Mouse (Mus musculus) intestine, postnatal 0 days (tissue): ENCODE results near the gene Egfem1. TPM values are rescaled to one million over a fixed set of nuclear protein-coding genes. Genes with fewer than 3 reads are reported as not detected.

Experiments
- ATAC-seq: fragments of 200-750 bp; cut with Nextera tagmentation; 2 replicates; pipeline ENCODE4 v1.8.0; 2017; ENCODE audit warnings: mild to moderate bottlenecking, moderate TSS enrichment, moderate library complexity
- H3K27ac ChIP-seq: fragments of 300-500 bp; sonication (generic); 2 replicates; pipeline ENCODE4 v1.5.1; 2014; ENCODE audit warnings: mild to moderate bottlenecking, low read depth, low read length, moderate library complexity
- H3K27me3 ChIP-seq: fragments of 300-500 bp; sonication (generic); replicated peaks from 2 replicates; pipeline ENCODE4 v1.6.1; 2014; ENCODE audit warnings: low read length, mixed read lengths; ENCODE audit not compliant: control insufficient read depth, insufficient read depth
- H3K36me3 ChIP-seq: fragments of 300-500 bp; sonication (generic); 2 replicates; pipeline ENCODE4 v1.6.1; 2014; ENCODE audit warnings: mild to moderate bottlenecking, moderate library complexity; ENCODE audit not compliant: control insufficient read depth, insufficient read depth
- H3K4me1 ChIP-seq: fragments of 300-500 bp; sonication (generic); replicated peaks from 2 replicates; pipeline ENCODE4 v1.6.1; 2014; ENCODE audit warnings: antibody characterized with exemption, low read length, mixed read lengths; ENCODE audit not compliant: control insufficient read depth, insufficient read depth
- H3K4me2 ChIP-seq: fragments of 300-500 bp; sonication (generic); replicated peaks from 2 replicates; pipeline ENCODE4 v1.6.1; 2014; ENCODE audit warnings: low read depth, mild to moderate bottlenecking, moderate library complexity
- H3K4me3 ChIP-seq: fragments of 300-500 bp; sonication (generic); 2 replicates; pipeline ENCODE4 v1.5.1; 2014; ENCODE audit warnings: low read depth, low read length
- H3K9ac ChIP-seq: fragments of 300-500 bp; sonication (generic); 2 replicates; pipeline ENCODE4 v1.6.1; 2014; ENCODE audit warnings: mild to moderate bottlenecking, low read depth, low read length
- H3K9me3 ChIP-seq: fragments of 300-500 bp; sonication (generic); 2 replicates; pipeline ENCODE4 v1.6.1; 2016; ENCODE audit warnings: mixed run types; ENCODE audit not compliant: control insufficient read depth
- CTCF ChIP-seq: sonication (generic); IDR thresholded peaks from 2 replicates; pipeline ENCODE4 v1.5.1; 2016; ENCODE audit warnings: low read depth, mild to moderate bottlenecking, control low read depth, antibody characterized with exemption, moderate library complexity
- WGBS: fragments of 180-500 bp; shearing (Covaris S2); extraction: QIAGEN DNeasy Blood & Tissue Kit; methylation state at CpG from one replicate; pipeline ENCODE4 v1.1.7; 2014; 5-methylcytosine and 5-hydroxymethylcytosine counted together
- polyA plus RNA-seq: library from polyadenylated mRNA; unstranded; fragments of >200 nt; fragmentation: Nextera tagmentation; extraction: Ambion mirVana; gene quantifications from 2 replicates; pipeline ENCODE4 v1.2.1, GENCODE M21; 2015

Gene Egfem1
- polyA plus RNA-seq, 1 experiment from 2014 or later = 0.63 TPM

DNA sequence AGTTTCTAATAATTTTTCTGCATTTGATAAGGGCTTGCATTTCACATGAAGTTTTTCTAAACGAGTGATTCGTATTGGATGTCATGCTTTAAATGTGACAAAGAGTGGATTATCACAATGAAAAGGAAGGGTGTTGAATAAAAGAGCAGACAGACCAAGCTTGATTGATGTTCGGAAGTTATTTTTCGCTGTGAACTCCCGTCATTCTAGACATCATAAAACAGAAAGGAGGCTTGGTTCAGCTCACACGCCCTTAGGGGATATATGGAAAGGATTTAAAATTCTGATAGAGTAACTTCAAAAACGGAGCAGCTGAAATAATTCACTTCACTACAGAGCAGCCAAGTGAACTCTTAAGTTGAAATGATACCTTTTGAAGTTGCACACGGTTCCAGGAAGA lies 285.1 kb downstream of the Egfem1 start:
- no peak overlapping the region for H3K9ac ChIP-seq
- H3K4me3 ChIP-seq = no peak overlapping the region
- H3K9me3 ChIP-seq = no peaks in the 10 kb centered on the region
- H3K4me1 ChIP-seq = no peaks in the 10 kb centered on the region
- no peaks in the 10 kb centered on the region for H3K27me3 ChIP-seq
- H3K36me3 ChIP-seq = no peaks in the 10 kb centered on the region
- no peak for ATAC-seq
- no peak overlapping the region for H3K27ac ChIP-seq
- 75% methylated on average over 8 of the region's 8 CpGs for WGBS
- no peak for TF ChIP-seq CTCF
- no peak overlapping the region for H3K4me2 ChIP-seq

DNA sequence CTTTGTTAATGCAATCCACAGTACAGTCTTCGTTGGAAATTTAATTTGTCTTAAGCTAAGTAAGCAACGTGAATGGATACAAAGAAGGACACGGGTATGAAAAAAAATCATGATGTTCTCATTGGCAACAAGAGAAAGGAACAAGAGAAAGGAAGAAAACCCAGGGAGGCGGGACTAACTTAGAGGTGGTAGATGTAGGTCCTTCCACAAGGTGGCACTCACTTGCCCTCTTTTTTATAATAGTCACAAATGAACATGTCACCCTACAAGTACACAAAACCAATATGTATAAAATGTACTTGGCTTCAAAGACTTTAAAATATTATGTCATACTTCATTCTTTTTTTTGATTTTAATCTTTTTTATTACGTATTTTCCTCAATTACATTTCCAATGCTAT lies 288.7 kb downstream of the Egfem1 start:
- Histone ChIP-seq H3K4me1 (no peaks in the 10 kb centered on the region), H3K27ac (no peak overlapping the region), H3K9ac (no peak overlapping the region), H3K4me3 (no peak overlapping the region), H3K27me3 (no peaks in the 10 kb centered on the region), H3K4me2 (no peak overlapping the region), H3K36me3 (no peaks in the 10 kb centered on the region), H3K9me3 (no peaks in the 10 kb centered on the region)
- TF ChIP-seq CTCF = no peak
- no peak for ATAC-seq
- 66% methylated on average over 5 of the region's 5 CpGs for WGBS

DNA sequence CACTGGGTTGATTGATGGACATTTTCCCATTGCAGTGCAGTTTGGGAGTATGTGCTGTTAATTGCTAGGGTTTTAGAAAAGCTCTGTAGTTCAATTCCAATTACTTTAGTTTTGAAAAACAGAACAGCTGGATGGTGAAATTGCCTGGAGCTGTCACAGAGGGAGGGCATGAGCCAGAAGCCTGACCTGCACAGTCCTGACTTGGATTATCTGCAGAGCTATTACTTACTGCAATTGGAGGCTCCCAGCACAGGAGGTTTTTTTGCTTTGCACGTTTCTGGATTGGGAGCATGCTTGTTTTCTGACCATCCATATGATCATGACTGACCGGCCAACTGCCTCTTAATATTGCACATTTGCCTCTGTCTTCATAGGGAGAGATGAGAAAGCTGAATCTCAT lies 299.4 kb downstream of the Egfem1 start:
- no peak overlapping the region for H3K4me3 ChIP-seq
- no peak for TF ChIP-seq CTCF
- no peak overlapping the region for H3K27ac ChIP-seq
- no peak for ATAC-seq
- WGBS = 62% methylated on average over 2 of the region's 2 CpGs
- H3K4me2 ChIP-seq = no peak overlapping the region
- H3K9me3 ChIP-seq = no peaks in the 10 kb centered on the region
- H3K27me3 ChIP-seq = no peaks in the 10 kb centered on the region
- no peaks in the 10 kb centered on the region for H3K36me3 ChIP-seq
- no peak overlapping the region for H3K9ac ChIP-seq
- H3K4me1 ChIP-seq = no peaks in the 10 kb centered on the region

DNA sequence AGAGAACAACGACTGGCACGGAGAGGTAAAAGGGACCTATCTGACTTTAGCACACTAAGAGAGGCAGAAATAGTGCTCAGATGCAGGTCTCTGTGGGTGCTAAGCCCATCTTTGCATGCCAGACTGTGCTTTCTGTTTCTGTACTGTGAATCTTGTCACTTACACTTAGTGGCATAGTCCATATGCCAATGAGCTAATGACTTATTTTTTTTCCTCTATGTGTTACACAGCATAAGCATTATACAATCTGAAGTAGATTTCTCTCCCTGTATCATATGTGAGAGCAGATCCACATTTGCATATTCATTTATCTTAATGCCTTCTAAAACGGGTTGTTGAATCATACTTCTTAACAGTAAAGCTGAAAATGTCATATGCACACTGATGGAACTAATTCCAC lies 317.2 kb downstream of the Egfem1 start:
- TF ChIP-seq CTCF = no peak
- no peak for ATAC-seq
- Histone ChIP-seq H3K27me3 (no peaks in the 10 kb centered on the region), H3K4me3 (no peak overlapping the region), H3K9me3 (no peaks in the 10 kb centered on the region), H3K4me1 (no peaks in the 10 kb centered on the region), H3K4me2 (no peak overlapping the region), H3K36me3 (no peaks in the 10 kb centered on the region), H3K9ac (no peak overlapping the region), H3K27ac (no peak overlapping the region)
- 68% methylated on average over 3 of the region's 3 CpGs for WGBS

DNA sequence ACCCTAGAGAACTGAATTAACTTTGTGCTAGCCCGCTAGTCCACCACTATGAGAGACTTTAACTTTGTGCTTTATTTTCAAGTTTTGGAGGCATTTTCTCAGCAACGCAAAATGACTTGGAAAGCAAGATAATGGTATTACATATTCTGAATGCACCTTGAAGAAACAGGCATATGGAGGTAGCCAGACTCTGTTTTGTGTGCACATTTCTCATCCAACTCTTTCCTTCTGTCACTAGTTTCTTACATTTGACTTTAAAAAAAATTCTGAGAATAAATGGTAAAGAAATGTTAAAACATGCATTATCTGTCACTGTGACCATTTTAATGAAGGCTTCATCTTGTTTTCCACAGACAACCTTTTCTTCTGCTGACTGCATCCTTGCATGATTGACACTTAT lies 339.8 kb downstream of the Egfem1 start:
- no peak for TF ChIP-seq CTCF
- Histone ChIP-seq H3K4me1 (no peaks in the 10 kb centered on the region), H3K27me3 (no peaks in the 10 kb centered on the region), H3K4me2 (no peak overlapping the region), H3K9me3 (no peaks in the 10 kb centered on the region), H3K27ac (no peak overlapping the region), H3K9ac (no peak overlapping the region), H3K4me3 (no peak overlapping the region), H3K36me3 (no peaks in the 10 kb centered on the region)
- 91% methylated on average over 2 of the region's 2 CpGs for WGBS
- no peak for ATAC-seq

DNA sequence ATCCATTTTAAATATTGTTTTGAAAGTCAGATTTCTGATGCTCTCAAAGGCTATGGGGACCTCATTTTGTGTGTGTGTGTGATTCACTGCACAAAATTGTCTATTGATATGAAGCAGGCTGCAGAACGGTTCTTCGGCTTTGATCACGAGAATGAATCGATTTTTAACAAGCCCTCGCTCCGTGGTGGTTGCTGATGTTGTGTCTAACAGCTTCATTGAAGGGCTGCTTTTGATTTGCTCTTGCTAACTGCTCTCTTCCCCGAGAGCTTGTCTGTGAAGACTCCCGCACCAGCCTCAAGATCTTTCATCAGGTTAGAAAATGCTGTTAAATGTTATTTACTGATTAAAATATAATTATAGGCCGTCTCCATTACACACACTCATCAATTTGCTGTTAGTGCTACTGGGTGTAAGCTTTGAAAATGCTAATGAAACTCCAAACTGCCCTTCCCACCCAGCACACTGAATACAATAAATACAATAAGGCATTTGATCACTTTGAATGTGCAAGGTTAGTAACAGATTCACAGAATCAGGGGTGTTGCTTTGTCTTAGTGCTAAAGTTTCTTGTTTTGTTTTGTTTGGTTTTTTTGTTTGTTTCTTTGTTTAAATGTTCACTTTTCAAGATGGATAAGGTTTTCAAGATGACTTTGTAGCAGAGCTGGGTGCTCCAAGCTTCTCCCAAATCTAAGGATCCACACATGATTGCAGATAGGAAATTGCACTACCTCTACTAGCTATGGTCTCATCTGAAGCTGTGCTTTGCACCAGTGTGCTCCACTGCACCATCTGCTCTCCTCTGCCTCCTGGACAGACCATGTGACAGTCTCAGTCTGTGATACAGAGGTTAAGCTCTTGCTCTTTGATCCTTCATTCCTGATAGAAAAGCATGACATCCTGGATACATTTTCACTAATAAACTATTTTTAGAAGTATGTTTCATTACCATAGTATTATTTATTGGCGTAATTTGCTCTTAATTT lies 350.6 kb downstream of the Egfem1 start:
- Histone ChIP-seq H3K4me2 (no peak overlapping the region), H3K36me3 (no peaks in the 10 kb centered on the region), H3K27ac (no peak overlapping the region), H3K4me1 (no peaks in the 10 kb centered on the region), H3K9ac (no peak overlapping the region), H3K9me3 (no peaks in the 10 kb centered on the region), H3K27me3 (no peaks in the 10 kb centered on the region), H3K4me3 (no peak overlapping the region)
- 82% methylated on average over 10 of the region's 10 CpGs for WGBS
- TF ChIP-seq CTCF = no peak
- ATAC-seq = no peak
